Mouse (Mus musculus) left cerebral cortex, postnatal 25 days (tissue): ENCODE measurements around the gene Hapln1. TPM values are rescaled to one million over a fixed set of nuclear protein-coding genes. Genes with fewer than 3 reads are reported as not detected.

ENCODE experiments used
- DNase-seq, 2 experiments: peaks; one replicate each; pipeline ENCODE4 v3.0.0; 2022; ENCODE audit warnings: low spot score in 2 of 2, mixed read lengths in 1 of 2
- intact Hi-C: fragments of 180-260 bp; cut with DNase I; formaldehyde crosslinking; loops from one replicate; pipeline ENCODE4 v1.15.1; 2025
- total RNA-seq, 2 experiments: library from RNA; stranded (reverse); gene quantifications; 2 replicates each; pipeline ENCODE4 v1.2.3; 2021

The Hapln1 gene
- total RNA-seq, result 10 to 100 TPM; 30.4 to 38.9 TPM

- intact Hi-C loops, result no loop called here
Measured at GRCm38 (mm10) chr13:89539205-89539886, at the start of gene Hapln1. Hapln1 (plus strand) TSS chr13:89539796.

GRCm38 (mm10) chr13:89493169-89493568 lies 46.4 kb upstream of the Hapln1 start:
- intact Hi-C loops, result no loop called here
- DNase-seq, result no peak

More at GRCm38 (mm10) chr13:89539205-89539886, at the start of gene Hapln1:
- DNase-seq, result peak; percentile 52 to 77

GRCm38 (mm10) chr13:89493678-89494077 lies 45.9 kb upstream of the Hapln1 start:
- intact Hi-C loops, result no loop called here

GRCm38 (mm10) chr13:89496569-89496968 lies 43.0 kb upstream of the Hapln1 start:
- intact Hi-C loops, result no loop called here
- DNase-seq, result no peak

More at GRCm38 (mm10) chr13:89493678-89494077, 45.9 kb upstream of the Hapln1 start:
- no peak for DNase-seq

GRCm38 (mm10) chr13:89499419-89499818 lies 40.2 kb upstream of the Hapln1 start:
- intact Hi-C loops, result no loop called here
- DNase-seq, result no peak

- no peak for DNase-seq
- intact Hi-C loops, result no loop called here
Measured at GRCm38 (mm10) chr13:89521507-89521908, 18.1 kb upstream of the Hapln1 start.

- intact Hi-C loops, result no loop called here
- no peak for DNase-seq
Measured at GRCm38 (mm10) chr13:89528716-89529115, 10.9 kb upstream of the Hapln1 start.

GRCm38 (mm10) chr13:89530386-89530785 lies 9.2 kb upstream of the Hapln1 start:
- intact Hi-C loops, result no loop called here
- no peak for DNase-seq

- no peak for DNase-seq
- intact Hi-C loops, result loop anchor here (5.0 kb wide), 1 partner anchor 718 kb away; the partner anchor contains the start of gene Edil3
Measured at GRCm38 (mm10) chr13:89539887-89540264, 280 bp downstream of the Hapln1 start.

- no peak for DNase-seq
- intact Hi-C loops, result loop anchor here (5.0 kb wide), 1 partner anchor 718 kb away; the partner anchor contains the start of gene Edil3
Measured at GRCm38 (mm10) chr13:89540301-89540982, 846 bp downstream of the Hapln1 start.

- intact Hi-C loops, result loop anchor here (5.0 kb wide), 1 partner anchor 721 kb away; the partner anchor contains the start of gene Edil3
- peak; percentile 54 to 77 for DNase-seq
Measured at GRCm38 (mm10) chr13:89543003-89543402, 3.4 kb downstream of the Hapln1 start.

- DNase-seq, result peak; percentile 48 to 60
- intact Hi-C loops, result loop anchor here (2.0 to 5.0 kb wide), 3 partner anchors 89 to 1339 kb away; no protein-coding TSS in a partner anchor
Measured at GRCm38 (mm10) chr13:89548203-89548740, 8.7 kb downstream of the Hapln1 start.

GRCm38 (mm10) chr13:89549507-89549906 lies 9.9 kb downstream of the Hapln1 start:
- DNase-seq, result no peak
- intact Hi-C loops, result loop anchor here (2.0 to 5.0 kb wide), 3 partner anchors 87 to 1338 kb away; no protein-coding TSS in a partner anchor

- no peak for DNase-seq
- intact Hi-C loops, result no loop called here
Measured at GRCm38 (mm10) chr13:89551502-89551901, 11.9 kb downstream of the Hapln1 start.

- DNase-seq, result no peak
- intact Hi-C loops, result no loop called here
Measured at GRCm38 (mm10) chr13:89564518-89564917, 24.9 kb downstream of the Hapln1 start.

GRCm38 (mm10) chr13:89566300-89566699 lies 26.7 kb downstream of the Hapln1 start:
- no peak for DNase-seq
- intact Hi-C loops, result no loop called here

- intact Hi-C loops, result no loop called here
- DNase-seq, result no peak
Measured at GRCm38 (mm10) chr13:89579115-89579514, 39.5 kb downstream of the Hapln1 start.

- intact Hi-C loops, result no loop called here
- no peak for DNase-seq
Measured at GRCm38 (mm10) chr13:89583138-89583746, 43.6 kb downstream of the Hapln1 start.

- no peak for DNase-seq
- intact Hi-C loops, result no loop called here
Measured at GRCm38 (mm10) chr13:89583747-89584738, 44.4 kb downstream of the Hapln1 start.
